Mouse (Mus musculus): Measurements from ENCODE around the gene Olfr525. TPM values are rescaled to one million over a fixed set of nuclear protein-coding genes. Genes with fewer than 3 reads are reported as not detected.

The Olfr525 gene
- polyA plus RNA-seq (2015; fragmentation: Nextera tagmentation; extraction: Ambion mirVana): not detected in 2 replicates

DNA sequence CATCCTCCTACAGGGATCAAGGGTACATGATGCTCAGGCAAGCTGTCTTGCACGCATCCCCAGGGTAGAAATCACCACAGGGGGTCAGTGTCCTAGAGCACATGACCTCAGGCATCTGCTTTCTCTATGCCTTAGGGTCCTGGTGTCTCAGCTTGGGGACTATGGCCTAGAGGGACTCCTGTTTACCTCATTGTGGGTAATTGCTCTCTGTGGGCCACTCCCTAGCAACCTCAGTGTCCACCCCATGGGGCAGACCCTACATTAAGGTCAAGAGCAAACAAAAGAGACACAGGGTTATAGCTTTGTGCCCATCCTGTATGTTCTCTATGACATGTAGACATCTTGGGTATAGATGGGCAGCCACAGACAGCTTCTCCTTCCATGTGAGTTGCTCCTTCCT is at the start of gene Olfr525:
Gene Olfr525, plus strand, starts transcription at position 301 of the 400 bp plus-strand sequence.
- WGBS: 57% methylated on average over 1 of the region's 1 CpGs
- H3K27me3 ChIP-seq (replicated peaks): no peaks in the 10 kb centered on the region
- ATAC-seq (ENCODE audit: low FRiP score): no peak
- no peaks in the 10 kb centered on the region for H3K36me3 ChIP-seq
- H3K4me3 ChIP-seq (replicated peaks): no peak within 1 kb of the TSS
- H3K4me2 ChIP-seq: no peak within 1 kb of the TSS
- H3K9ac ChIP-seq (replicated peaks): no peak within 1 kb of the TSS
- H3K27ac ChIP-seq (replicated peaks): no peak within 1 kb of the TSS
- H3K9me3 ChIP-seq (replicated peaks): no peaks in the 10 kb centered on the region
- H3K4me1 ChIP-seq: no peaks in the 10 kb centered on the region

DNA sequence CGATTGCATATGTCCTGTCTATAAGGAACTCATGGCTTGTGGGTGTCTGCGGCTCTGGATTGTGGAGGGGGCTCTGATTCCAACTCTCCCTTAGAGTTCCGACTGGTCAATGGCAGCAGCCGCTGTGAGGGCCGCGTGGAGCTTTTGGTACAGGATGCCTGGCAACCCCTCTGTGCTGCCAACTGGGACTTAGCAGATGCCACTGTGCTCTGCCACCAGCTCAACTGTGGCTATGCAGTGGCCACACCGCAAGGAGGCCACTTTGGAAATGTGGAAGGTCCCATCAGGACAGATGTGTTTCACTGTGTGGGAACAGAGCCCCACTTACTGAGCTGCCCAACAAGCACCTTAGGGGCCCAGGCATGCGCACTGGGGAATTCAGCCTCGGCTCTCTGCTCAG is 24.9 kb upstream of the Olfr525 start:
- H3K9me3 ChIP-seq (replicated peaks): no peaks in the 10 kb centered on the region
- no peaks in the 10 kb centered on the region for H3K36me3 ChIP-seq
- H3K4me1 ChIP-seq: no peaks in the 10 kb centered on the region
- H3K27me3 ChIP-seq (replicated peaks): no peaks in the 10 kb centered on the region
- no peak overlapping the region for H3K4me3 ChIP-seq (replicated peaks)
- H3K27ac ChIP-seq (replicated peaks): no peak overlapping the region
- 89% methylated on average over 9 of the region's 9 CpGs for WGBS
- no peak overlapping the region for H3K9ac ChIP-seq (replicated peaks)
- no peak for ATAC-seq (ENCODE audit: low FRiP score)
- H3K4me2 ChIP-seq: no peak overlapping the region

DNA sequence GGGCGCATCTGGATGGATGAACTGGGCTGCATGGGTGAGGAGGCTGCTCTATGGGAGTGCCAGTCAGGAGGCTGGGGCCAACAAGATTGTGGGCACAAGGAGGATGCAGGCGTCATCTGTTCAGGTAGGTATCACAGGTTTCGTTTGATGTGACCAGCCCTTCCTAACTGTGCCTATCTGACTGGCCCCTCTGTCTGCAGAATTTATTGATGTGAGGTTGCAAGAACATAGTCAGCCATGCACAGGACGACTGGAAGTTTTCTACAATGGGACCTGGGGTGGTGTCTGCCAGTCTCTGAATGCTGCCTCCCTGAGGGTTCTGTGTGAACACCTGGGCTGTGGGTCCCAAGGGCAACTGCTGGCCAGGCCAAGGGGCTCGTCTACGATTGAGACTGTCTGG is 23.8 kb upstream of the Olfr525 start:
- no peaks in the 10 kb centered on the region for H3K9me3 ChIP-seq (replicated peaks)
- H3K4me1 ChIP-seq: no peaks in the 10 kb centered on the region
- H3K4me2 ChIP-seq: no peak overlapping the region
- H3K9ac ChIP-seq (replicated peaks): no peak overlapping the region
- no peaks in the 10 kb centered on the region for H3K36me3 ChIP-seq
- H3K4me3 ChIP-seq (replicated peaks): no peak overlapping the region
- no peak for ATAC-seq (ENCODE audit: low FRiP score)
- no peak overlapping the region for H3K27ac ChIP-seq (replicated peaks)
- WGBS: 81% methylated on average over 6 of the region's 6 CpGs
- H3K27me3 ChIP-seq (replicated peaks): no peaks in the 10 kb centered on the region

DNA sequence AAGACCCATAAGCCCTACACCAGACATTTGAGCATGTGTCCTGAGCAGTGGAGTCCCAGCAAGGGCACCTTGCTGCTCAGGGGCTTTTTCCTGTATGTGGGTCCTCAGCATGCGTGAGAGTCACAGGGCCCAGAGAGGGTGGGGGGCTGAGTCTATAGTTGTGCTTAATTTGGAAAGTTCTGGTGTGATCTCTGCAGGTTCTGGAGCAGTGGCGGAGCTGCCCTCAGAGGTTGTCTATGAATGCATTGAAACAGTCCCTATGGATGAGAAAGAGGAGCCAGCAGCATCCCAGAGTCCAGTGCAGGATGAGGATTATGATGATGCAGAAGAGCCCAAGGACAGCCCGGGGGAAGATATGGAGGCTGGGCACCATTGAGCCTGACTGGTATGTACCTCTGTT is 21.2 kb upstream of the Olfr525 start:
- no peak overlapping the region for H3K9ac ChIP-seq (replicated peaks)
- 90% methylated on average over 3 of the region's 3 CpGs for WGBS
- no peak overlapping the region for H3K4me3 ChIP-seq (replicated peaks)
- H3K27me3 ChIP-seq (replicated peaks): no peaks in the 10 kb centered on the region
- H3K4me1 ChIP-seq: no peaks in the 10 kb centered on the region
- no peaks in the 10 kb centered on the region for H3K9me3 ChIP-seq (replicated peaks)
- no peak overlapping the region for H3K4me2 ChIP-seq
- H3K36me3 ChIP-seq: no peaks in the 10 kb centered on the region
- no peak overlapping the region for H3K27ac ChIP-seq (replicated peaks)
- no peak for ATAC-seq (ENCODE audit: low FRiP score)

DNA sequence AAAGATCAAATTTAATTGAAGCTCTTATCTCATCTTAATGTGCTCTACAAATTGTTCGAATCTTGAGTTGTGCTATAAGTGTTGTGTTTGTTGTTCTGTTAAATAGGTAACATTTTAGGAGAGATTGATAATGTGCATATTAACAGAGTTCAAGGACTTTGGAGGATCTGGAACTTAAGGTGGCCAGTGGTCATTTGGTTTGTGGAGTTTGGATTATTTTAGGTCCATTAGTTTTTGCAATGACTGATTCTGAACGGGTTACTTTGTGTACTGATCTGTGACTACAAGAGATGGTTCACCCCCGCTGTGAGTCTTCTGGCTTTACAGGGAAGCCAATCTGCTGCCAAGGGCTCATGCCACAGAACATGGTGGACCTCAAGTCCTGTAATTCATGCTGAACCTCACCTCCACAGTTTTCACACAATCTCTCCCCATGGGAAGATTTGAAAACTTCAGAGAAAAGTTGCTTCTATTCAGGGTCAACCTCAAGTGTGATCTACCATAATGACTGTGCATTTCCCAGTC is 735 bp upstream of the Olfr525 start:
- Histone ChIP-seq H3K9ac (replicated peaks) (no peak overlapping the region), H3K27ac (replicated peaks) (no peak overlapping the region), H3K9me3 (replicated peaks) (no peaks in the 10 kb centered on the region), H3K36me3 (no peaks in the 10 kb centered on the region), H3K4me2 (no peak overlapping the region), H3K4me1 (no peaks in the 10 kb centered on the region), H3K4me3 (replicated peaks) (no peak overlapping the region), H3K27me3 (replicated peaks) (no peaks in the 10 kb centered on the region)
- ATAC-seq (ENCODE audit: low FRiP score): no peak
- WGBS: 84% methylated on average over 3 of the region's 3 CpGs

DNA sequence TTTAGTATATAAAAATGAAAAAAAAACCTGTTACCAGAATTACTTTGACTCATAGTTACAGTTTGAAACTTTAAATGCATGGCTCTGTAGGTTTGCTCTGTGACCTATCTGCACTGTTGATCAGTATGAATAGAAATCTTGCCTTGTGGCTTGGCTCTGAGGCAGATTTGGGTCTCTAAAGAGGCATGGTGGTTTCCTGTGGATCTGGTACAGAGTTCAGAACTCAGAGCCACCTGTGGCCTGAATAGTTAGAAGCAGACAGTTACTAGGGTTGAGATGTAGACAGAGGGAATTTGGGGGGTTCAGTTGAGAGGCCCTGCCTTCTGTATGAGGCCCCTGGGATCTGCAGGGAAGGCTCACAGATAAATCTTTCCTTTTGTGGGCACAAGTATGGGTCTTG is 477 bp downstream of the Olfr525 start:
- no peak overlapping the region for H3K4me3 ChIP-seq (replicated peaks)
- no peak overlapping the region for H3K27ac ChIP-seq (replicated peaks)
- no peak overlapping the region for H3K9ac ChIP-seq (replicated peaks)
- H3K4me1 ChIP-seq: no peaks in the 10 kb centered on the region
- H3K27me3 ChIP-seq (replicated peaks): no peaks in the 10 kb centered on the region
- H3K36me3 ChIP-seq: no peaks in the 10 kb centered on the region
- no peak overlapping the region for H3K4me2 ChIP-seq
- no peaks in the 10 kb centered on the region for H3K9me3 ChIP-seq (replicated peaks)
- no peak for ATAC-seq (ENCODE audit: low FRiP score)

DNA sequence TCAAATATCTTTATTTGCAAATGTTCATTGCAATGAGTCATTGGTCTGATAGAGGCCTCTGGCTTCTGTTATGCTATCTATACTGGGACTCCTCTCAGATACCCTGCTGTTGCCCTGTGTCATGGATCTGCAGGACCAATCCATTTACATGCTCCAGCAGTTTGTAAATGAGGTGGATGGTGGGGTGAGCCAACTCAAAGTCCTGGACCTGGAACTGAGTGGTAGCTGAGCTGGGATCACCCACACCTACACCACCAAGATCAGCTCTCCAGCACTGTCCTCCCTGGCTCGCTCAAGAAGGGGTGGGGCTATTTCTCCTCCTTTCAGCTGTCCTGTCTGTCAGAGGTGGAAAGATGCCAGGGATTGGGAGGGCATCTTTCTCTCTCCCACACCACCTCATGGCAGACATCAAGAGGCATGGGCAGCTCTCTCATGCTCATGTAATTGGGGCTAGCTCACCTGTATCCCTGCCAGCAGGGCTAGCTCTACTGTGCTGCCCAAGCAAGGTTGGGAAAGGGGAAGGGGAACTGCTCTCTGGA is 9.2 kb downstream of the Olfr525 start:
- no peaks in the 10 kb centered on the region for H3K36me3 ChIP-seq

DNA sequence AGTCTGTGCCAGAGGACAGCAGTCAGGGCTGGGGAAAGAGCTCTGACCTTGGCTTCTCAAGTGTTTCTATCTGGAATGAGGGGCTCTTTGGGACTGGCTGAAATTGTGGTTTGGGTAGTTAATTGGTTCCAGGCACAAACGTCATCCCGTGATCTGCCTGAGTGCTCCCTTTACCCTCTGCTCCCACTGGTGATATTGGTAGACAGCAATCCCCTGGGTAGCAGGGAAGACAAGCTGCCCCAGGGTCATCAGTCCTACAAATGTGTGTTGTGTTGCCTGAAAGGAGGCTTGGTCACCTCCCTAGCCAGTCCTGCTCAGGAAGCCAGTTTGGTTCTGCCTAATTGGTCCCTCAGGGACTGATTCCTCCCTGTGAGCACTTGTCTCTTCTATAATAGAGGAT is 13.1 kb downstream of the Olfr525 start, which contains the start of gene Olfr527:
Gene Olfr527, plus strand, starts transcription at position 301 of the 400 bp plus-strand sequence.
- no peaks in the 10 kb centered on the region for H3K36me3 ChIP-seq
- no peak for ATAC-seq (ENCODE audit: low FRiP score)
- H3K4me1 ChIP-seq: no peaks in the 10 kb centered on the region
- H3K4me3 ChIP-seq (replicated peaks): no peak within 1 kb of the TSS
- H3K27ac ChIP-seq (replicated peaks): no peak within 1 kb of the TSS
- no peaks in the 10 kb centered on the region for H3K27me3 ChIP-seq (replicated peaks)
- WGBS: 79% methylated on average over 2 of the region's 2 CpGs
- no peak within 1 kb of the TSS for H3K9ac ChIP-seq (replicated peaks)
- no peaks in the 10 kb centered on the region for H3K9me3 ChIP-seq (replicated peaks)
- no peak within 1 kb of the TSS for H3K4me2 ChIP-seq

More for the DNA sequence above, 9.2 kb downstream of the Olfr525 start:
- Histone ChIP-seq H3K4me2 (no peak overlapping the region), H3K9me3 (replicated peaks) (no peaks in the 10 kb centered on the region), H3K27ac (replicated peaks) (no peak overlapping the region), H3K9ac (replicated peaks) (no peak overlapping the region), H3K4me1 (no peaks in the 10 kb centered on the region), H3K27me3 (replicated peaks) (no peaks in the 10 kb centered on the region), H3K4me3 (replicated peaks) (no peak overlapping the region)
- ATAC-seq (ENCODE audit: low FRiP score): no peak
- WGBS: 78% methylated on average over 1 of the region's 1 CpGs

DNA sequence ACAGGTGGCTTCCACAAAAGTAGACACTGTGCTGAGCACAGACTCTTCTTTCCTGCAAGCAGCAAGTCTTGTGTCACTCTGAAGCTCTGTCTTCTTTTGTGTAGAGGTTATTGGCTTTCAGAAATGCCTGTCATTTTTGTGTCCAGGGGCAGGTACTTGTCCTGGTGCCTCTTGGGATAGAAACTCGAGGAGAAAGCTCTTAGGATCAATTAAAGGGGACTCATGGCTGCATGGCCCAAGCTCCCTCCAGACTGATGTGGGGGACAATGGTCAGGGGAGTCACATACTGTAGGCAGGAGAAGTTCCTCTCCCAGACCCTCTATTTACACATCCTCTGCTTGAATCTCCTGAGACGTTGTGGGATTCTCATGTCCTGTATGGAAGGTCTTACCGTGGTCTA is 40.9 kb downstream of the Olfr525 start, which contains the start of gene Olfr60:
Gene Olfr60, minus strand, starts transcription at position 101 of the 400 bp plus-strand sequence.
- WGBS: 74% methylated on average over 3 of the region's 3 CpGs
- Histone ChIP-seq H3K9ac (replicated peaks) (no peak within 1 kb of the TSS), H3K4me3 (replicated peaks) (no peak within 1 kb of the TSS), H3K4me1 (no peaks in the 10 kb centered on the region), H3K9me3 (replicated peaks) (no peaks in the 10 kb centered on the region), H3K27ac (replicated peaks) (no peak within 1 kb of the TSS), H3K36me3 (no peaks in the 10 kb centered on the region), H3K27me3 (replicated peaks) (no peaks in the 10 kb centered on the region), H3K4me2 (no peak within 1 kb of the TSS)
- ATAC-seq (ENCODE audit: low FRiP score): no peak

DNA sequence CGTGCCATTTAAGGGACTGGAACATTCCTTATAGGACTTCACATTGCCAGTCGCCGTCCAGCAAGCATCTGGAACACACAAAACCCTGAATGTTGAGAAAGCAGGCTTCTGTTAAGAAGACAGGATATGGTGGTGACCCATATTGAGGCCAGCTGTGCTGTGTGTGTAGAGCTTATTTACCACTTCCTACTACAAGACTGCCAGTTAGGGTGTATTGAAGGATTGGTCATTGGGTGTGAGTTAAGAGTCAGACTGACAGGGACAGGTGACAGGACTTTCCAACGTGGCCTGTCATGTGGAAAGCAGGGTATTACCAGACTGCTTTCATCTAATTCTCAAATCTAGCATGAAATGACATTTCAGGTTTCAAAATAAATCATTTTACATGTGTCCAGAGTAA is 53.6 kb downstream of the Olfr525 start:
- 70% methylated on average over 4 of the region's 4 CpGs for WGBS
- Histone ChIP-seq H3K4me2 (no peak overlapping the region), H3K9ac (replicated peaks) (no peak overlapping the region), H3K4me1 (no peaks in the 10 kb centered on the region), H3K27ac (replicated peaks) (no peak overlapping the region), H3K9me3 (replicated peaks) (no peaks in the 10 kb centered on the region), H3K27me3 (replicated peaks) (no peaks in the 10 kb centered on the region), H3K4me3 (replicated peaks) (no peak overlapping the region), H3K36me3 (no peaks in the 10 kb centered on the region)
- ATAC-seq (ENCODE audit: low FRiP score): no peak

DNA sequence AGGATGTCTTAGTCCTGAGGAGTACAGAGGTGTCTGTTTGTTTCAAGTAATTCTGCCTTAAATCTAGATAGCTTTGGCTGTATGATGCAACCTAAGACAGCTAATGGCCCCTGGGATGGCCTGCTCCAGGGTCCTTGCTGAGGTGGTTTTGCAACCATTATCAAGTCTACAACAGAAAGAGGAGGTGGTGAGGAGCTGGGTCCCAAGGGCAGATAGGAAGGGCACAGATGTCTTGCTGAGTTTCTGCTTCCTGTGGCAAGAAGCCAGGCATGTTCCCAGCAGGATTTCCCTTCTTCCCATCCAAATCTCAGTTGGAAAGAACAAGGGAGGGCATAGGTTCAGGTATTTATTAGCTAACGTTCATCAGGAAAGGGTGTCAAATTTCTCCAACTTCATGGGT is 55.6 kb downstream of the Olfr525 start, which contains the start of gene Olfr530:
Gene Olfr530, minus strand, starts transcription at position 101 of the 400 bp plus-strand sequence.
- Histone ChIP-seq H3K4me3 (replicated peaks) (no peak within 1 kb of the TSS), H3K4me2 (no peak within 1 kb of the TSS), H3K9ac (replicated peaks) (no peak within 1 kb of the TSS), H3K27me3 (replicated peaks) (no peaks in the 10 kb centered on the region), H3K4me1 (no peaks in the 10 kb centered on the region), H3K27ac (replicated peaks) (no peak within 1 kb of the TSS), H3K9me3 (replicated peaks) (no peaks in the 10 kb centered on the region), H3K36me3 (no peaks in the 10 kb centered on the region)
- no peak for ATAC-seq (ENCODE audit: low FRiP score)
- 46% methylated on average over 1 of the region's 1 CpGs for WGBS

DNA sequence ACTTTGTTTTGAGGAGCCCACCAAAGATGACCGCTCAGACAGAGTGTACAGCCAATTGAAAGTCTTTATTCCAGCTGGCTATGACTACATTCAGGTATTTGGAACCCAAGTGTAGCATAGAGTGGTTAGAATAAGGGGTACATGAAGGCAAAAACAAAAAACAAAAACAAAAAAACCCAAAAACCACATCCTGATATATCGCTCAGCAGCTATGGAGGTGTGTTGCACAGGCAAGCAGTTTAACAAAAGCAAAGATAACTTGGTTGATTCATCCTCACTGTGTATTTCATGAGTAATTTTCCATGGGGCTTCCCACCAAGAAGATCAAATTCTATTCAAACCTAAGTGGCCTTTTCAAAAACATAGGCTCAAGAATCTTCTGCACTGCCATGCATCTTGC is 56.3 kb downstream of the Olfr525 start:
- Histone ChIP-seq H3K36me3 (no peaks in the 10 kb centered on the region), H3K9ac (replicated peaks) (no peak overlapping the region), H3K9me3 (replicated peaks) (no peaks in the 10 kb centered on the region), H3K27me3 (replicated peaks) (no peaks in the 10 kb centered on the region), H3K4me3 (replicated peaks) (no peak overlapping the region), H3K4me1 (no peaks in the 10 kb centered on the region), H3K4me2 (no peak overlapping the region), H3K27ac (replicated peaks) (no peak overlapping the region)
- no peak for ATAC-seq (ENCODE audit: low FRiP score)
- WGBS: 93% methylated on average over 2 of the region's 2 CpGs
